Mouse (Mus musculus) liver, embryonic 12.5 days (tissue): Measurements from ENCODE around the gene 2700081O15Rik. TPM values are rescaled to one million over a fixed set of nuclear protein-coding genes. Genes with fewer than 3 reads are reported as not detected.
"Not testable (repeated sequence)": the region's sequence is repeated elsewhere in the genome, so short reads cannot be mapped to it uniquely, and the experiment has no call there.

Source experiments
- ATAC-seq: fragments of 200-750 bp; cut with Nextera tagmentation; 2 replicates; pipeline ENCODE4 v1.8.0; 2017; ENCODE audit warnings: moderate number of reproducible peaks, mild to moderate bottlenecking, moderate library complexity
- H3K27ac ChIP-seq: fragments of 300-500 bp; sonication (generic); 2 replicates; pipeline ENCODE4 v1.5.1; 2016; ENCODE audit warnings: mild to moderate bottlenecking
- H3K27me3 ChIP-seq: fragments of 300-500 bp; sonication (generic); replicated peaks from 2 replicates; pipeline ENCODE4 v1.6.1; 2016; ENCODE audit warnings: mild to moderate bottlenecking, moderate library complexity
- H3K36me3 ChIP-seq: fragments of 300-500 bp; sonication (generic); 2 replicates; pipeline ENCODE4 v1.6.1; 2016; ENCODE audit warnings: mild to moderate bottlenecking, moderate library complexity
- H3K4me1 ChIP-seq: fragments of 300-500 bp; sonication (generic); 2 replicates; pipeline ENCODE4 v1.6.1; 2016
- H3K4me2 ChIP-seq: fragments of 300-500 bp; sonication (generic); 2 replicates; pipeline ENCODE4 v1.6.1; 2016; ENCODE audit warnings: mild to moderate bottlenecking, moderate library complexity
- H3K4me3 ChIP-seq: fragments of 300-500 bp; sonication (generic); 2 replicates; pipeline ENCODE4 v1.5.1; 2016; ENCODE audit warnings: mild to moderate bottlenecking, moderate library complexity
- H3K9ac ChIP-seq: fragments of 300-500 bp; sonication (generic); 2 replicates; pipeline ENCODE4 v1.6.1; 2016; ENCODE audit warnings: mild to moderate bottlenecking, moderate library complexity
- H3K9me3 ChIP-seq: fragments of 300-500 bp; sonication (generic); replicated peaks from 2 replicates; pipeline ENCODE4 v1.6.1; 2016; ENCODE audit warnings: mild to moderate bottlenecking, moderate library complexity
- WGBS: fragments of 180-500 bp; shearing (Covaris S2); methylation state at CpG from one replicate; pipeline ENCODE4 v1.1.7; 2016; ENCODE audit not compliant: insufficient replicate concordance; 5-methylcytosine and 5-hydroxymethylcytosine counted together
- polyA plus RNA-seq: library from polyadenylated mRNA; unstranded; fragments of >200 nt; fragmentation: Nextera tagmentation; extraction: Ambion mirVana; gene quantifications from 2 replicates; pipeline ENCODE4 v1.2.1, GENCODE M21; 2016

Gene 2700081O15Rik
- polyA plus RNA-seq, result 1.9 TPM in 2 replicates

- no peaks in the 10 kb centered on the region for H3K9me3 ChIP-seq
Measured at GRCm38 (mm10) chr19:7416834-7417735, at the start of gene 2700081O15Rik. TSS of gene 2700081O15Rik (plus strand) at chr19:7417625.

GRCm38 (mm10) chr19:7369469-7369868, 48.0 kb upstream of the 2700081O15Rik start:
- H3K9ac ChIP-seq, H3K4me2 ChIP-seq, H3K4me1 ChIP-seq: not testable (repeated sequence)

More at GRCm38 (mm10) chr19:7416834-7417735, at the start of gene 2700081O15Rik:
- H3K27me3 ChIP-seq, result peaks cover 56% of the 10 kb centered on the region
- peak within 1 kb of the TSS; percentile 95 for H3K4me2 ChIP-seq
- H3K4me3 ChIP-seq, result peak within 1 kb of the TSS; percentile 89
- peaks cover 60% of the 10 kb centered on the region for H3K4me1 ChIP-seq
- WGBS, result under 1% methylated on average over 107 of the region's 107 CpGs
- H3K27ac ChIP-seq, result peak within 1 kb of the TSS; percentile 80
- ATAC-seq, result peak; percentile 63
- H3K36me3 ChIP-seq, result peaks cover 22% of the 10 kb centered on the region
- H3K9ac ChIP-seq, result peak within 1 kb of the TSS; percentile 86

DNA sequence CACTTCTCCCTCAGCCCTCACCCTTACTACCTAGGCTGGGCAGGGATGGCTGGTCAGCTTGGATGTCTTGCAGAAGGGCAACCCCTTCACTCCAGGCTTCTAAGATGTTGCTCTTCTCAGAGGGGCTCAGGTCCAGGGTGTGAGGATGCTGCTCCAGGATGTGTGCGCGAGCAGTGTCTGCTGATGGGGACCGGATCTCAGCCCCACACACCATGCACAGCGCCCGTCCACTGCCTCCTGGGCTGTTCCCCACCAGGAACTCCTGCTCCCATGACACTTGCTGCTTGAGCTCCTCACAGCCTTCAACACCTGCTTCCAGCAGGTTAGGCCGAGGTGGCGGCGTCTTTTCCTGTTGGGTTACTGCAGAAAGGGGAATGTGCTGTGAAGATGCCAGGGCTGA, 42.9 kb upstream of the 2700081O15Rik start:
- 0 out of 2 replicates have a peak, but pooled peaks have one; percentile 37 for ATAC-seq
- H3K9me3 ChIP-seq, result no peaks in the 10 kb centered on the region
- H3K4me3 ChIP-seq, result no peak overlapping the region
- H3K36me3 ChIP-seq, result peaks cover 60% of the 10 kb centered on the region
- no peaks in the 10 kb centered on the region for H3K27me3 ChIP-seq
- no peak overlapping the region for H3K4me2 ChIP-seq
- H3K4me1 ChIP-seq, result peaks cover 23% of the 10 kb centered on the region
- H3K9ac ChIP-seq, result no peak overlapping the region
- WGBS, result 88% methylated on average over 8 of the region's 8 CpGs
- no peak overlapping the region for H3K27ac ChIP-seq

More at GRCm38 (mm10) chr19:7369469-7369868, 48.0 kb upstream of the 2700081O15Rik start:
- not testable (repeated sequence) for H3K9me3 ChIP-seq, H3K27ac ChIP-seq, ATAC-seq, H3K27me3 ChIP-seq, H3K4me3 ChIP-seq
- H3K36me3 ChIP-seq, result peaks cover 61% of the 10 kb centered on the region
- 78% methylated on average over 4 of the region's 4 CpGs for WGBS

GRCm38 (mm10) chr19:7377639-7378038, 39.8 kb upstream of the 2700081O15Rik start:
- H3K4me2 ChIP-seq, result no peak overlapping the region
- no peaks in the 10 kb centered on the region for H3K27me3 ChIP-seq
- no peak for ATAC-seq
- H3K36me3 ChIP-seq, result peaks cover 32% of the 10 kb centered on the region
- no peak overlapping the region; the same call in 1 of the 2 replicates for H3K9ac ChIP-seq
- WGBS, result 47% methylated on average over 2 of the region's 2 CpGs
- 0 out of 2 replicates have a peak overlapping the region, but pooled peaks have one; percentile 10 for H3K27ac ChIP-seq
- H3K4me1 ChIP-seq, result peaks cover 50% of the 10 kb centered on the region
- H3K4me3 ChIP-seq, result no peak overlapping the region
- no peaks in the 10 kb centered on the region for H3K9me3 ChIP-seq

GRCm38 (mm10) chr19:7381906-7382247, 35.5 kb upstream of the 2700081O15Rik start:
- Histone ChIP-seq H3K9me3 (no peaks in the 10 kb centered on the region), H3K27me3 (no peaks in the 10 kb centered on the region), H3K27ac (peak overlapping the region; percentile 70), H3K9ac (peak overlapping the region; percentile 93), H3K36me3 (peaks cover 6% of the 10 kb centered on the region; the same call in 1 of the 2 replicates), H3K4me1 (peaks cover 51% of the 10 kb centered on the region), H3K4me2 (peak overlapping the region; percentile 99), H3K4me3 (peak overlapping the region; percentile 81)
- 10% methylated on average over 8 of the region's 8 CpGs for WGBS
- ATAC-seq, result no peak

DNA sequence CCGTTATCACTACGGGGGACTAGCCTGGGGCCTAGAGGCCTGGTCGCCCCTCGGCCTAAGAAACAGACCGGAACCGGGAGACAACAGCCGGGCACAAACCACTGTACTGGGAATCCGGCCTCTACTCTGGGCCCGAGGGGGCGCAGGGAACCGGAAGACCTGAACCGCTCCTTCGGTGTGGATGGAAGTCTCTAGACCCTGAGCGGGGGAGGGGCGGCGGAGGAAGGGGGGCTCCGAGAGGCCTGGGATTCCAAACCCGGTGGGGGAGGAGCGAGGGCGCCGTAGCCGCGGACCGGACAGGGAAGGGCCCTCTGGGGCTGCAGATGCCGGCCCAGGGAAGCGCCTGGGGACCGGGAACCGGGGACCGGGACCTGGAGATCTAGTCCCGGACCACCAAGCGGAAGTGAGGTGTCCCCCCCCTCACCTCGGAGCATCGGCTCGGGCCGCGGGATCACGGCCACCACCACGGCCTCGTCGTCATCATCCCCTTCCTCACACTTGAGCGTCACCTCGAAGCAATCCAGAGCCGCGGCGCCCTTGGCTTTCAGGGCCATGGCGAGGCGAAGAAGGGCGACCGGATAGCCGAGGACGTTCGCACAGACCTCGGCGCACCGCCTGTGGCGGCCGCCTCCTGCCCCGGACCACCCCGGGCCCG, 35.0 kb upstream of the 2700081O15Rik start:
- Histone ChIP-seq H3K27me3 (no peaks in the 10 kb centered on the region), H3K27ac (peak overlapping the region; percentile 70), H3K4me1 (peaks cover 47% of the 10 kb centered on the region), H3K4me2 (peak overlapping the region; percentile 99), H3K4me3 (peak overlapping the region; percentile 81), H3K9me3 (no peaks in the 10 kb centered on the region), H3K36me3 (peaks cover 6% of the 10 kb centered on the region; the same call in 1 of the 2 replicates), H3K9ac (peak overlapping the region; percentile 93)
- WGBS, result under 1% methylated on average over 57 of the region's 60 CpGs
- ATAC-seq, result peak; percentile 37

DNA sequence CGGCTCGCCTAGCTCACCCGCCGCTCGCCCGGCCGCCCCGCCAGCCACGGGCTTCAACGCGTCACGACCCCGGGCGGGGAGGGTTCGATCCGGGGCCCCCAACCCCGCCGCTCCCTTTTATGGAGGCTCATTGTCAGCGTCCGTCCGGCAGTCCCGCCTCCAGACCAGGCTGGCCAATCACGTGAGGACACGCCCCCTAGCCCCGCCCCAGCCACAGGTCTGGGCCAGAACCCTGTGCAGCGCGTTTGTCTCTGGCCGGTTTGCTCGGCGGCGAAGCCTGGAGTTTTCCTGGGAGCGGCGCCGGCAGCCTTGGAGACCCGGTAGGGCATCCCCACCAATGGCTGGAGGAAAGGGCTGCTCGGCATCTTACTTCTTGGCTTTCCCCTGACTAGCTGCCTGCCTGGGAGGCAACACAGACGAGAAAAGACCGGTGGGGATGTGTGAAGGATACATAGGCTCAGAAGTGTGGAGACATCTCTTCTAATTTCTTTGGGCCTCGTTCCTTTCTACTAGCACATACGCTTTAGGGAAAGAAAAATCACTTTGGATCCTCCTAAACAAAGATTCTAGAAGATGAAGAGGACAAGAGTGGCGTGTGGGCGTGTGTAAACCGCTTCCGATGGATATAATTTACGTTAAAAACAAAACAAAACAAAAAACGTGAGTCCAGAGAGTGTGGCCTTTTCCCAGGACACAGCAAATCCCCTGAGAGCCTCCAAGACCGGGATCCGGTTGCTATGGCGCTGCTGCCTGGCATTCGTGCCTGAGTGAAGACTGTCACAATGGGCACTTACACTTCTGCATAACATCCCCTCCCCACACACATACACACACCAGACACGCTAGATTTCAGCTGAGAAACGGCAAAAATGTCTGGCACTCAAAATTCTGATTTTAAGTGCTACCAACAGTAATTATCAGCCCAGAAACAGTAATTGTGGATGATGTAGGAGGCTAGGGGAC, 34.2 kb upstream of the 2700081O15Rik start, which contains the start of gene Spindoc:
Gene Spindoc (minus strand): TSS at position 92 of the 963 bp plus-strand sequence.
- Histone ChIP-seq H3K9ac (peak within 1 kb of the TSS; percentile 93), H3K27me3 (no peaks in the 10 kb centered on the region), H3K36me3 (peaks cover 6% of the 10 kb centered on the region; the same call in 1 of the 2 replicates), H3K4me1 (peaks cover 39% of the 10 kb centered on the region), H3K27ac (peak within 1 kb of the TSS; percentile 70), H3K9me3 (no peaks in the 10 kb centered on the region), H3K4me3 (peak within 1 kb of the TSS; percentile 81), H3K4me2 (peak within 1 kb of the TSS; percentile 99)
- WGBS, result 3% methylated on average over 52 of the region's 52 CpGs
- peak; percentile 98 for ATAC-seq

DNA sequence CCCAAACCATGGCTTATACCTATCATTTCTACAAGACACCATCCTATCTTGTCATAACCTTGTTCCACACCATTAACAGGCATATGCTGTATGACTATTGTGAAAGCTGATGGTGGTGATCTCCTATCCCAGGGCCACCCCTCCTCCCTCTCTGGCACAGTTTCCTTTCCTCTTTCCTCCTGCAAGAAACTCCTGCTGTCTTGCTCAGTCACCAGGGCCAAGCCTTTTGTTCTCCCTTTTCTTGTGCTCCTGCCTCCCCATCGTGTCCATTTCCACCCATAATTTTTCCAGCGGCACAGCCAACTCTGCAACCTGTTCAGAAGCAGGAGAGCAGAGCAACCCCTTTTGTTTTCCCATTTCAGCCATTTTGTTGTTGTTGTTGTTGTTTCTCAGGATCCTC, 31.4 kb upstream of the 2700081O15Rik start:
- no peak overlapping the region for H3K9ac ChIP-seq
- H3K4me2 ChIP-seq, result no peak overlapping the region
- H3K4me1 ChIP-seq, result peaks cover 25% of the 10 kb centered on the region
- WGBS, result 68% methylated on average over 2 of the region's 2 CpGs
- no peak overlapping the region for H3K27ac ChIP-seq
- no peaks in the 10 kb centered on the region for H3K36me3 ChIP-seq
- no peak overlapping the region for H3K4me3 ChIP-seq
- no peaks in the 10 kb centered on the region for H3K27me3 ChIP-seq
- ATAC-seq, result no peak
- no peaks in the 10 kb centered on the region; the same call in 1 of the 2 replicates for H3K9me3 ChIP-seq

- H3K4me1 ChIP-seq, result peaks cover 6% of the 10 kb centered on the region
- H3K36me3 ChIP-seq, result no peaks in the 10 kb centered on the region
- H3K4me3 ChIP-seq, result no peak overlapping the region
- 67% methylated on average over 6 of the region's 6 CpGs for WGBS
- H3K27ac ChIP-seq, result no peak overlapping the region
- ATAC-seq, result no peak
- no peak overlapping the region for H3K4me2 ChIP-seq
- H3K9me3 ChIP-seq, result no peaks in the 10 kb centered on the region; the same call in 1 of the 2 replicates
- no peaks in the 10 kb centered on the region for H3K27me3 ChIP-seq
- no peak overlapping the region for H3K9ac ChIP-seq
Measured at GRCm38 (mm10) chr19:7388488-7388887, 28.9 kb upstream of the 2700081O15Rik start.

DNA sequence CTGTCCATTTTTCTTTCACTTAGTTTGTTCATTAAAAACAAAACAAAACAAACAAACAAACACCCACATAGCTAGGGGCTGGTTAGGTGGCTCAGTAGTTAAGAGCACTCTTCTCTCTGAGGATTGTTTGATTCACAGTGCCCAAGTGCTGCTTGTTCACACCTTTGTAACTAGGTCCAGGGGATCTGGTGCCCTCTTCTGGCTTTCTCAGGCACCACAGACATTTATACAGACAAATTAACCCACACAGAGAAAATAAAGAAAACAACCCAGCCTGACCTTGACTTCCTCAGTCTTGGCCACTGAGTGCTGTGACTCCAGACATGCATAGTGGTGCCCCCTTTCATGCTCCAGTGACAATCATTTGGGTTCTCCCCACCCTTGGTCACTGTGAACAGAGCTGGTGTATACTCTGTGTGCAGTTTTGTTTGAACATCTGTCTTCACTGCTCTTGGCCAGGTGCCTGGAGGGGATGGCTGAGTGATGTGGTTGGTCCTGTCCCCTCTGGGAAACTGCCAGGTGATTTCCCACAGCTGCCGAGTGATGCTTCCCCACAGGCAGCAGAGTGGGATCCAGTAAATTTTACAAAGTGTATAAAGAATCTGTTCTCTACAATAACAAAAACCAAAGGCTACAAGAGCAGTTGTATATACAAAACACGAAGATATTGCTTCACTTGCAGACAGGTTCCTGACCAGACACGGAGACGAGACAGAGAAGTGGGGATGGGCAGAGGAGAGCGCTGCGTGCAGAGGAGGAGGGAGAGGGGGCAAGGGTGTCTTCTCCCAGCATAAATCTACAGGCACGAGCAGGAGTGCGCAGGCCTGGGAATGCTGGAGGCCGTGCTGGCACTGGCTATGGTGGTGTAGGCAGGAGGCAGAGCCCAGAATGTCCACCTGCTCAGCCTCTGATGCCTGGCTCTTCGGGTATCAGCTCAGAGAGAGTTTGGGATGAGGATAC, 20.3 kb upstream of the 2700081O15Rik start:
- not testable (repeated sequence) for H3K36me3 ChIP-seq, H3K9me3 ChIP-seq, H3K4me2 ChIP-seq, H3K9ac ChIP-seq, ATAC-seq, H3K4me1 ChIP-seq, H3K27ac ChIP-seq, H3K4me3 ChIP-seq
- H3K27me3 ChIP-seq, result peaks cover 29% of the 10 kb centered on the region
- WGBS, result 69% methylated on average over 9 of the region's 10 CpGs
